In genomic region chr12:94280946-94281345, GRCm38 (mm10) we compare ENCODE assay signal across 15 mouse cellular contexts.
DNase-seq lines count a peak whose midpoint lies in the region; ATAC-seq and TF ChIP-seq lines count a peak whose summit lies in the region.
"Had no signal": no experiment of that assay in that cellular context is flagged by ENCODE, and none has a peak within 500 bp of the region (broad histone marks: within the 10 kb centered on the region; RNA-seq: fewer than 3 reads in every experiment).

No protein-coding gene starts in this region.

- no peaks in the 10 kb centered on the region for H3K36me3 ChIP-seq in heart, embryonic 11.5 days (ENCODE audit: control insufficient read depth, insufficient read depth, low read length)
- H3K36me3 ChIP-seq in thymus, adult 2 months (ENCODE audit: control insufficient read depth, insufficient read depth, low read length): no peaks in the 10 kb centered on the region
- H3K36me3 ChIP-seq: embryonic facial prominence, embryonic 12.5 days; intestine, embryonic 15.5 days had no signal

- DNase-seq in heart, adult 11 months: peak; percentile 97
- DNase-seq in right cerebral cortex, adult 18-20 months: peak; percentile 22
- DNase-seq in right cerebral cortex, postnatal 10 days (ENCODE audit: low spot score in 2 of 2): no peak
- DNase-seq in heart, adult 9 months (ENCODE audit: low spot score in 2 of 2): peak; percentile 50 to 67
- DNase-seq in lung, postnatal 36 days: peak; percentile 43
- no peak for DNase-seq in cerebellum, adult 11-12 months
- no peak for DNase-seq in thymus, adult 2 months
- DNase-seq: cerebellum, adult 9-10 months; forebrain, postnatal 0 days; liver; midbrain, embryonic 14.5 days had no signal

- no peak for TF ChIP-seq POLR2A in thymus, adult 2 months (IDR thresholded peaks at IDR 0.05; ENCODE audit: control insufficient read depth, extremely low read depth, insufficient read depth, low read length, poor library complexity)

- no peak overlapping the region for H3K4me2 ChIP-seq in heart, embryonic 11.5 days
- H3K4me2 ChIP-seq: embryonic facial prominence, embryonic 12.5 days; intestine, embryonic 15.5 days had no signal

- no peak for TF ChIP-seq CTCF in thymus, adult 2 months (IDR thresholded peaks at IDR 0.05; ENCODE audit: borderline replicate concordance, control insufficient read depth, extremely low read depth, insufficient read depth, low read length, poor library complexity)

- no peaks in the 10 kb centered on the region for H3K9me3 ChIP-seq in heart, embryonic 11.5 days (replicated peaks; ENCODE audit: control insufficient read depth, low read length)
- H3K9me3 ChIP-seq: embryonic facial prominence, embryonic 12.5 days; intestine, embryonic 15.5 days had no signal

- ATAC-seq in heart, embryonic 11.5 days (replicated peaks; ENCODE audit: insufficient number of reproducible peaks, low FRiP score, low TSS enrichment): no peak
- ATAC-seq: forebrain, postnatal 0 days; intestine, embryonic 15.5 days; Patski had no signal

- no peaks in the 10 kb centered on the region for H3K27me3 ChIP-seq in heart, embryonic 11.5 days (ENCODE audit: control insufficient read depth, insufficient read depth, low read length)
- no peaks in the 10 kb centered on the region for H3K27me3 ChIP-seq in thymus, adult 2 months (ENCODE audit: control insufficient read depth, insufficient read depth, low read length)
- H3K27me3 ChIP-seq: embryonic facial prominence, embryonic 12.5 days; intestine, embryonic 15.5 days had no signal

- WGBS in heart, embryonic 11.5 days (ENCODE audit: insufficient replicate concordance): 51% methylated on average over 2 of the region's 2 CpGs
- WGBS in thymus, adult 2 months: 90% methylated on average over 2 of the region's 2 CpGs

- no peak overlapping the region for H3K4me3 ChIP-seq in heart, embryonic 11.5 days (ENCODE audit: low read depth, low read length)
- H3K4me3 ChIP-seq in thymus, adult 2 months (ENCODE audit: control insufficient read depth, insufficient read depth, low read length): no peak overlapping the region
- H3K4me3 ChIP-seq: embryonic facial prominence, embryonic 12.5 days; intestine, embryonic 15.5 days had no signal

- no peak overlapping the region for H3K9ac ChIP-seq in heart, embryonic 11.5 days (ENCODE audit: low read depth, low read length)
- H3K9ac ChIP-seq: embryonic facial prominence, embryonic 12.5 days; forebrain, postnatal 0 days; intestine, embryonic 15.5 days had no signal

- H3K4me1 ChIP-seq in heart, embryonic 11.5 days (ENCODE audit: control insufficient read depth, insufficient read depth, low read length): no peaks in the 10 kb centered on the region
- H3K4me1 ChIP-seq in thymus, adult 2 months (replicated peaks; ENCODE audit: control insufficient read depth, insufficient read depth, low read length): no peaks in the 10 kb centered on the region
- H3K4me1 ChIP-seq: embryonic facial prominence, embryonic 12.5 days; intestine, embryonic 15.5 days had no signal

- H3K27ac ChIP-seq in heart, embryonic 11.5 days (ENCODE audit: low read depth, low read length): no peak overlapping the region
- H3K27ac ChIP-seq in thymus, adult 2 months (ENCODE audit: control insufficient read depth, insufficient read depth, low read length): no peak overlapping the region
- H3K27ac ChIP-seq: embryonic facial prominence, embryonic 12.5 days; intestine, embryonic 15.5 days had no signal

Comparison
In these comparisons a context has a peak if more than half of its experiments do, and no peak if none do; other contexts are left out.
1. DNase-seq: peak in heart, adult 11 months (single experiment), right cerebral cortex, adult 18-20 months (single experiment), heart, adult 9 months (2 of 2) and lung, postnatal 36 days (single experiment); none in right cerebral cortex, postnatal 10 days (0 of 2), cerebellum, adult 11-12 months (single experiment) and thymus, adult 2 months (single experiment).